Mouse (Mus musculus) G1E (cell line): ENCODE measurements at regions not wholly inside any gene's neighbourhood (a gene's known extent, or its start where the extent isn't known, plus 50 kb on each side); places are given as distances from the start of the nearest gene placed in this dataset.

Experiments used
- CTCF ChIP-seq: IDR thresholded peaks from 2 replicates; pipeline ENCODE4 v1.5.1; 2012; ENCODE audit warnings: low read depth, low read length, inconsistent platforms, mixed read lengths
- GATA1 ChIP-seq: IDR thresholded peaks from 2 replicates; pipeline ENCODE4 v1.6.1; 2012; ENCODE audit warnings: borderline replicate concordance, low read length, inconsistent platforms, mixed read lengths
- GATA2 ChIP-seq: IDR thresholded peaks from 2 replicates; pipeline ENCODE4 v1.6.1; 2012; ENCODE audit warnings: low read depth, low read length, inconsistent platforms, borderline replicate concordance
- POLR2AphosphoS5 ChIP-seq: IDR thresholded peaks from 2 replicates; pipeline ENCODE4 v1.6.1; 2012; ENCODE audit warnings: low read depth, low read length, inconsistent platforms; ENCODE audit not compliant: insufficient replicate concordance
- TAL1 ChIP-seq: conservative IDR thresholded peaks from 2 replicates; pipeline ENCODE4 v1.6.1; 2012; ENCODE audit warnings: low read depth, low read length, inconsistent platforms, mixed read lengths

GRCm38 (mm10) chr2:46521147-46521965 is 1404.2 kb upstream of the Zeb2 start:
- TF ChIP-seq CTCF (no peak), TAL1 (no peak), GATA1 (no peak), GATA2 (no peak), POLR2AphosphoS5 (no peak)
